Mouse (Mus musculus): Measurements from ENCODE around the gene Bend5.

Bend5 gene

DNA sequence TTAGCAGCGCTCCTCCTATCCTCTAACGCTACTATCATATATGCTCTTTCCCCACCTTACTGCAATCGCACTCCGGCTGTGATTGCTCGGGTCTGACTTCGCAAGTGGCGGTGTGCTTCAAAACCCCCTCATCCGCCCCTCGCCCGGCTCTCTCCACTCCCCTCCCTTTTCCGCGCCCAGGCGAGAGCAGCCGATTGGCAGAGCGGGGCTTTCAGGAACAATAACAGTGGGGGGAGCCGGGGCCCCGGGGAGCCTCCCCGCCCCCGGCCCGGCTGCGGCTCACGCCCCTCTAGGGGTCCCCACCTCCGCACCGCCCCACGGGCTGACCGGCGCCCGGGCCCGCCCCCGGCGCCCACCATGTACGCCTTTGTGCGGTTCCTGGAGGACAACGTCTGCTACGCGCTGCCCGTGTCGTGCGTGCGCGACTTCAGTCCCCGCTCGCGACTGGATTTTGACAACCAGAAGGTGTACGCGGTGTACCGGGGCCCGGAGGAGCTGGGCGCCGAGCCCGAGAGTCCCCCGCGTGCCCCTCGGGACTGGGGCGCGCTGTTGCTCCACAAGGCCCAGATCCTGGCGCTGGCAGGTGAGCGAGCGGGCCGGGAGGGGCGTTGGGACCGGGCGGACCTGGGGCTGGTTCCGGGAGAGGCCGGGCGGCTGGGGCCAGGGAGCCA is at the start of gene Bend5:
TSS of gene Bend5 (plus strand) at position 189 of the 671 bp plus-strand sequence.
- DNase-seq (ENCODE audit: low spot score in 2 of 2), result peak; percentile 86 to 90

DNA sequence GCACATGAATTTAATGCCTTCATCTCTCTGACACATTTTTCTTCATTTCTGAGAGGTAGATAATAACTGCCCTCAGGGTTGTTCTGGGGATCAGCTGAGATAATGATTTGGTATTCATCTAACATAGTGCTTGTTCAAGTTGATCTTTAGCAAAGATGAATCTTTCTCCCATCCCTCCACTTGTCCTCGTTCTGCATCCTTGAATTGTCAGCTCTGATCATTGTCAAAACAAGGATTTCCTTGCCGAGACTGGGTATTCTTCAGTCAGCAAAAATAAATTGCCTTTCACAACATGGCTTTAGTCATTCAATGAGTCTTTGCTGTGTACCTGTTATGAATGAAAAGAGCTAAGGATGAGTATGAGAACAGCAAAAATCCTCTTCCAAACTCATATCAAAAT is 47.0 kb upstream of the Bend5 start:
- no peak for DNase-seq (ENCODE audit: low spot score in 2 of 2)

DNA sequence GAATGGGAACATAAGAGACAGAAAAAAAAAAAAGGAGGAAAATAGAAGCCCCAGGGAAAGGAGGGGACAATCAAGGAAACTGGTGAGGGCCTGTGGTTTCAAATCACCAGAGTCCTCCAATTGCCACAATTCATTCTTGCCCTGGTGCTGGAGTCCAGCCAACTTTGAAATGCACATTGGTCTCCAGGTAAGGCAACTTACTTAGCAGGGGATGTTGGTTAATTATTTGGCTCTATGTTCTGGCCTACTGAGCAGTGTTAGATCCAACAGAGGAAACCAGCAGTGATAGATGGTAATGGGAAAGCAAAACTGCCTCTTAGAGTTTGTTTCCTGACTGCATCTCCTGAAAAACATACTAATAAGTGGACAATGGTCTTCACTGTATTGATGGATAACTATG is 37.6 kb upstream of the Bend5 start:
- no peak for DNase-seq (ENCODE audit: low spot score in 2 of 2)

- DNase-seq (ENCODE audit: low spot score in 2 of 2), result no peak
Observed at GRCm38 (mm10) chr4:111378071-111378470, 36.7 kb upstream of the Bend5 start.

DNA sequence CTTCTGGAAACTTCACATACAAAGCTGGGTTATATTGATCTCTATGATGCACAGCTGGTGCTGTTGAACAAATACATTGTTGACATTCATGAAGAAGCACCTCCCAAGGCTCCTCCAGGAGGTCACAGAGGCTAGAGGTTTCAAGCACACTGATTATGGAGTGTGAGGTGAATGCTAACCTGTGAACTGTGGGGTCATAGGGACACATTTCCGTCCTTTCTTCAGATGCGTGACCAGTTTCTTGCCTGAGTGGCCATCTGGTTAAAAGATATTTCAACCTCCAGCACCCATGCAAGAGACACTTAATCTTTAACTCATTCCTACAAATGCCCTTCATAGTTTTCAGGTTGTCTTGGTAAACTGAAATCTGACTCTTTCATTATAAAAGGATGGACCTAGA is 31.7 kb upstream of the Bend5 start:
- DNase-seq (ENCODE audit: low spot score in 2 of 2), result no peak

DNA sequence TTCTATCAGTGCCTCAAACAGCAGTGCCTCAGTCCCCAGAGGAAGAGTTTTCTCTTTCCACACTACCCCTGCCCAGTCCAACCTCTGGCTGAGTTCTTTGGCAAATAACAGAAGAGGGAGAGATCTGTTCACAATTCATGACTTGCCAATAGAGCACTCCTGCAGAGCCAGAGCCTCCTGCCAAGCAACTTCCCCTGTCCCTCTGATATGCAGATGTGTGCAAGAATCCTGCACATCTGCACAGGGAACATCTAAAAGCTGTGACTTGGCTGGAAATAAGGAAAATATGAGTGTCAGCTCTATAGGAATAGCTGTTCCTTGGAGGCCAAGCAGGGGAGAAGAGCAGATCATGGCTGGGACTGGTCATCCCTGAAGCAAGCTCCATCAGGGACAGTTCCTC is 24.1 kb upstream of the Bend5 start:
- no peak for DNase-seq (ENCODE audit: low spot score in 2 of 2)

GRCm38 (mm10) chr4:111399784-111400183 is 15.0 kb upstream of the Bend5 start:
- peak; percentile 85 to 90 for DNase-seq (ENCODE audit: low spot score in 2 of 2)

- DNase-seq (ENCODE audit: low spot score in 2 of 2), result no peak
Observed at GRCm38 (mm10) chr4:111400676-111401075, 14.1 kb upstream of the Bend5 start.

- DNase-seq (ENCODE audit: low spot score in 2 of 2), result no peak
Observed at GRCm38 (mm10) chr4:111403243-111403642, 11.6 kb upstream of the Bend5 start.

DNA sequence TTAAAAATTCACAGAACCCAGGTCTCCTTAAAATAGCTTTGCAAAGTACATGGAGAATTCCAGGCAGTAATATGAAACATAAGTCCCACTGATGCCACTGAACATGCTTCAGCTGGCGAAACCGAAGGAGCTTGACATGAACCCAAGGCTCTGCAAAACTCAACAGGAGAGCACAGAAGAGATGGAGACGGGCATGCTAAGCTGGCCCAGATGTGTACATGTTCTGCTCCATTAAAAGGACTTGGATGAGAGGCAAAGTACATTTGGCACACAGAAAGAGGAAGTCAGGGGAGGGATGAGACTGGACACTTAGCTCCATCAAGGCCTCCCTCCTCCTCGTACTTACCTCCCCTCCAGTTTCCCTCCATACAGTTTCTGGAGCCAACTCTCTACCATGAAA is 4.1 kb upstream of the Bend5 start:
- DNase-seq (ENCODE audit: low spot score in 2 of 2), result no peak

DNA sequence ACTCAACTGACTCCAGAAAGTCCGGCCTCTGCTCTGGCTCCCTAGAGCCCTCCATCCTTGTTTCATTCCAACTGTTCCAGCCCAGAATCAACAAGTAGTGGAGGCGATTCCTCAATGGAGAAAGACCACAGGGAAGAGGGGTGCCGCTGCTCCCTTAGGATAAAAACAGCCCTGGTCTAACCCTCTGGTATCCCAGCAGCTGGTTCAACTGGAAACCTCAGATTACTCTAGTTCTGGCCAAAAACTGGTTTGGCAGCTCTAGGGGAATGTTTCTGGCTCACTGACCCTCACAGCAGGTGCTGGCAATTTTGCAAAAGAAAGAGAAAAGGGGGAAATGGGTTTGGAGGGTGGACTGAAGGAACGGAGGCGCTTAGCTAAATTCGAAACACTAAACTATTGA is 407 bp upstream of the Bend5 start:
- DNase-seq (ENCODE audit: low spot score in 2 of 2), result no peak

DNA sequence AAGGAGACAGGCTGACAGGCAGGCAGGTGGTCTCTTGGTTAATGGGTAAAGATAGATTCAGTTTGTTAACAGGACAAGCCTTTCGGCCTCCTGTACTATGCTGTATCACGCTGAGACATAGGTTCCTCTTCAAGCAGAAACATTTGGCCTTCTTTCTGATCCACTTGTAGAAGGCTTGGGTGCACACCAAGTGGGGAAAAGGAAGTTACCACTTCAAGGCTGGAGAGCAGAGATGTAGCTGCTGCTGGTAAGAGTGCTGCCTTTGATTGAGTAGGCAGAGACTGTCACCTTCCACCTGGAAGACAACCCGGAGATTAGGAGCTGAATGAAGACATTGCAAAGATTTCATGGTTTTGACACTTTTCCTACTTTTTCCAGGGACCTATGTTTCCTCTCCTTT is 1.3 kb downstream of the Bend5 start:
- DNase-seq (ENCODE audit: low spot score in 2 of 2), result peak; percentile 50 to 51

DNA sequence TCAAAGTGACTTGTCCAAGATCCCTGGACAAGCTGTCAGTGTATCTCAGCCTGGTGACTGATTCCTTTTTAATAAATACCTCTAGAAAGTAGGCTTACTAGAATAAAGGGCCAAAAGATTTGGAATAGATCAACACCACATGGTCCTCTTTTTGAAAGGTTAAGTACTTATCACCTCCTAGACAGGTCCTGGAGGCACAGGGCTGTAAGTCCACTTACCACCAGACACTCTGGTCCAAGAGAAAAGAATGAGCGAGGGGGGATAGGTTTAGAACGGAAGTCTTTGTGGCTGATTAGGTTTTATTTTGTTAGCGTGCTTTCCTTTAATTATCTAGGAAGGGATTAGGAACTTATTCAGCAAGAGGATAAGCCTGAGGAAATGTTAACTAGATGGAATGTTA is 1.7 kb downstream of the Bend5 start:
- DNase-seq (ENCODE audit: low spot score in 2 of 2), result no peak

DNA sequence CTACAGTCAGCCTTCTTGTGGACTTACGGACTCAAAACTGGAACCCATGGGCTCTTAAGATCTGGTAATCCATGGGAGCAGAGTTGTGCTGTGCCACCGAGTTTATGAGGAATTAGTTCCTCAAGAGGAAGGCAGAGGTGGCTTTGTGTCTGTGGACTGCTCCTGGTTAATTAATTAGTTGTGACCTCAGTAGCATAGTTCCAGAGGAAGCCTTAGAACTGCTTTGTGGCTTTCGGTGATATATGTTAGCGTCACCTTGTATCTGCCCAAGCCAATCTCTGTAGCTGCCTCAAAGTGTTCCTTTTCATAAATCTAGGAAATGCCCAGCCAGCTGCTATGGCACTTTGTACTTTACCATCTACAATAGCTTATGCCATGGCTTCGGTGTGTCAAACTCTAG is 2.9 kb downstream of the Bend5 start:
- DNase-seq (ENCODE audit: low spot score in 2 of 2), result no peak

GRCm38 (mm10) chr4:111419476-111419875 is 4.7 kb downstream of the Bend5 start:
- no peak for DNase-seq (ENCODE audit: low spot score in 2 of 2)

GRCm38 (mm10) chr4:111420031-111420430 is 5.2 kb downstream of the Bend5 start:
- no peak for DNase-seq (ENCODE audit: low spot score in 2 of 2)

- DNase-seq (ENCODE audit: low spot score in 2 of 2), result no peak
Observed at GRCm38 (mm10) chr4:111420955-111421354, 6.1 kb downstream of the Bend5 start.

- no peak for DNase-seq (ENCODE audit: low spot score in 2 of 2)
Observed at GRCm38 (mm10) chr4:111421785-111422184, 7.0 kb downstream of the Bend5 start.

DNA sequence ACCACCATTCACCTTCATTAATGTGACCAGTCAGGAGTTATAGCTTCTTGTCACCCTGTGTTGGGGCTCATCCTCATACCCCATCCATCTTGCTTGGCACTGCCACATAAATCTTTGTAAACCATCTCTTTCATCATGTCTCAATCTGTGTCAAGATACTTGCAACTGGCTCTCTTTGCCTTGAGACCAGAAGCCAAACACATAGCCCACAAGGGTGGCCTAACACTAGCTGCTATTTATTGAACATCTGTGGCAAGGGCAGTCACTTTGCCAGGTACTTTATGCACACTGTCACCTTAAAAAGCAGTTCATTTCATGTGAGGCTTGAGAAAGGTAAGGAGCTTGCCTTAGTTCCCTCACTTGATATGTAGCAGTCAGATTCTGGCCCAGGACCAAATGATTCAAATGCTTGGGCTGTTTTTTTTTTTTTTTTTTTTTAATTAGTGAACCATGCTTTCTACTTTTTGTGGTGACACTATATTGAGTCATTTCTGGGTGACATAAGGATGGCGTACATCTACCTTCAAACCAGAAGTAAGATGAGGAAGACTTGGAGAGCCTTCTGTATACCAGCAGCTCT is 9.7 kb downstream of the Bend5 start:
- no peak for DNase-seq (ENCODE audit: low spot score in 2 of 2)

DNA sequence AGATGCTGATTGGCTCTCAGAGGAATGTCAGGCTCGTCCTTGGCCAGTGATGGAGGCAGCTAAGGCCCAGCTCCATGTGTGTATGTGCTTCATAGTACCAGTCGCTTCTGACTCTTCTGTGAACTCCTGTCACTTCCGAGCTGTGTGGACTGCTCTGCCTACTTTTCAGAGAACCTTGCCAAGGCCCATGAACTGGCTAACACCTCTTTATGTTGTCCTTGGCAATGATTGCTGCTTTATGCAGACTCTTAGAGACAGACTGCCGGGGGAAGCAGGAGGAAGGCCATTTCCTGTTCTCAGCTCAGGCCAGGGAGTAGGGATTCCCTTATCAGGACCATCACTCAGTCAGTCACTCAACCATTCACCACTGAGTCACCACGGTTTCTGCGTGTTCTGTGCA is 10.4 kb downstream of the Bend5 start:
- no peak for DNase-seq (ENCODE audit: low spot score in 2 of 2)

- no peak for DNase-seq (ENCODE audit: low spot score in 2 of 2)
Observed at GRCm38 (mm10) chr4:111431186-111431585, 16.4 kb downstream of the Bend5 start.

- DNase-seq (ENCODE audit: low spot score in 2 of 2), result no peak
Observed at GRCm38 (mm10) chr4:111432013-111432412, 17.2 kb downstream of the Bend5 start.

DNA sequence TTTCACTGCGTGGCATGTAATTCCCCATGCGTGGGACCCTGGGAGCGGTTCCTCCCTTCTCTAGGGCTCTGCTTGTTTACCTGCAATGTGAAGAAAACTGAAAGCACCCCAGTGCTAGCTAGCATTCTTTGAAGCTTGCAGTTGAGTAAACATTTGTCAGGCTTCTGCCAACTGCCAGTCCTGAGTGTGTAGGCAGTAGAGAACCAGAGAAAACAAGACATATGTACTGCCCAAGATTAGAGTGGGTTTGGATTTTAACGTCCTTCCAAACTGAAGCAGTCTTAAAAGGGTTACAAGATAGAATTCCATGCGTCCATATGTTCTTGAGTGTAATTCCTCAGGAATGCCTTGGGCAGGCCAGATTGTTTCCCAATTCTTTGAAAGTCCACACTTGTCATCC is 17.6 kb downstream of the Bend5 start:
- no peak for DNase-seq (ENCODE audit: low spot score in 2 of 2)

DNA sequence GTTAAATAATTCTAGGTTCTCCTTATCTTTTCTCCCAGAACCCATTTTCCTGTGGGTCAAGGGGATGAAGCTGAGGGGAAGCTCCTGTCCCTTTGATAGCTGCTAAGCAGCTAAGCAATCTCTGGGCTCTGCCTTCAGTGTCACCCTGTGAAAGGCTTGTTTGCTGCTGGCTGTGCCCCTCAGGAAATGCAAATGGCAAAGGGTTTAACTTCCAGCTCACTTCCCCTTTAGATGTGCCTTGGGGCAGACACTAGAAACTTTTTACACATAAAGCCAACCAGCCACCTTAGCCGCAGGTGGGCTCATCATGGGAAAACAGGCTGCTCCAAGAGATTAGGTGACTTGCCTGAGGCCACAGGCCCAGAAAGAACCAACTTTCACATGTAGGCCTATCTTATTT is 26.9 kb downstream of the Bend5 start:
- peak; percentile 81 to 83 for DNase-seq (ENCODE audit: low spot score in 2 of 2)
